Mouse (Mus musculus): ENCODE measurements at regions not wholly inside any gene's neighbourhood (a gene's known extent, or its start where the extent isn't known, plus 50 kb on each side); places are given as distances from the start of the nearest gene placed in this dataset.

DNA sequence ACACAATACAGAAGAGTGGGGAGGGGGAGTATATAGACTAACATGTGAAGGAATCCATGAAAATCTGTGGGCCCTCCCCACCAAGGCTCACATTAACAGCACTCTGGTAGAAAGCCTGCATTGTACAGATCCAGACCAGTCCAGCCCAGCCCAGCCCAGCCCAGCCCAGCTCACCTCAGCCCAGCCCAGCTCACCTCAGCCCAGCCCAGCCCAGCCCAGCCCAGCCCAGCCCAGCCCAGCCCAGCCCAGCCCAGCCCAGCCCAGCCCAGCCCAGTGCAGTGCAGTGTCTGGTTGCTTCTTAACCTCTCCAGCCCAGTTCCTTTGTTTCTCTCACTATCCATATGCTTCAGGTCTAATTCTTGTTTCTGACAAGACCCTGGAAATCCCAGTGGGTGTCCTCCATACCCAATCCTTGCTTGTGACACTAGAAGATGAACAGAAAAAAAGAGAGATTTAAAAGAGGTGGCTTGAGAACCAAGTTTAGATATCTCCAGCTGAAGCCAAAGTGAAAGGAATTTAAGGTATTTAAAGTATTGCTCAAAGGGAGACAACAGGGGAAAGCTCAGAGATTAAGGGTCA, 366.5 kb downstream of the Adam3 start:
- TF ChIP-seq CTCF (IDR thresholded peaks at IDR 0.05; ENCODE audit: insufficient read depth, low read length) (no peak), POLR2A (IDR thresholded peaks at IDR 0.05; ENCODE audit: borderline replicate concordance, extremely low read depth, low read depth, low read length) (no peak)
